Mouse (Mus musculus): ENCODE measurements at regions not wholly inside any gene's neighbourhood (a gene's known extent, or its start where the extent isn't known, plus 50 kb on each side); places are given as distances from the start of the nearest gene placed in this dataset.

GRCm38 (mm10) chr1:161301348-161302075, 50.5 kb upstream of the Prdx6 start:
- DNase-seq (ENCODE audit: low read depth, low spot score), result peak; percentile 26

GRCm38 (mm10) chr1:161306772-161307499, 55.9 kb upstream of the Prdx6 start:
- no peak for DNase-seq (ENCODE audit: low read depth, low spot score)

- DNase-seq (ENCODE audit: low read depth, low spot score), result no peak
Observed at GRCm38 (mm10) chr1:161309269-161309668, 58.2 kb upstream of the Prdx6 start.

GRCm38 (mm10) chr1:161314078-161314477, 63.1 kb upstream of the Prdx6 start:
- no peak for DNase-seq (ENCODE audit: low read depth, low spot score)

- no peak for DNase-seq (ENCODE audit: low read depth, low spot score)
Observed at GRCm38 (mm10) chr1:161321675-161322074, 70.7 kb upstream of the Prdx6 start.

GRCm38 (mm10) chr1:161329218-161329617, 66.0 kb upstream of the Tnfsf4 start:
- DNase-seq (ENCODE audit: low read depth, low spot score), result no peak

- no peak for DNase-seq (ENCODE audit: low read depth, low spot score)
Observed at GRCm38 (mm10) chr1:161333151-161333550, 62.1 kb upstream of the Tnfsf4 start.

- no peak for DNase-seq (ENCODE audit: low read depth, low spot score)
Observed at GRCm38 (mm10) chr1:161345111-161345510, 50.1 kb upstream of the Tnfsf4 start.

All from c-Kit-negative CD71-positive TER-119-positive erythroid progenitor cells, embryonic 14.5 days (primary cell).